Mouse (Mus musculus): ENCODE results near the gene Khsrp. TPM values are rescaled to one million over a fixed set of nuclear protein-coding genes. Genes with fewer than 3 reads are reported as not detected.

The Khsrp gene
- total and polyA plus RNA-seq, 3 experiments: 23.5 to 106 (median 98.7) TPM

- no peak for TF ChIP-seq UBTF (IDR thresholded peaks at IDR 0.05; ENCODE audit: low read depth, low read length)
- TF ChIP-seq ZKSCAN1 (IDR thresholded peaks at IDR 0.05; ENCODE audit: borderline replicate concordance, low read depth, low read length): no peak
- no peak for TF ChIP-seq SMC3 (IDR thresholded peaks at IDR 0.05; ENCODE audit: low read depth, low read length)
- no peak for TF ChIP-seq IRF4 (IDR thresholded peaks at IDR 0.05; ENCODE audit: low read depth, low read length)
- no peak for TF ChIP-seq ETS1 (conservative IDR thresholded peaks at IDR 0.05; ENCODE audit: low read depth, low read length)
- no peak for TF ChIP-seq KAT2A (IDR thresholded peaks at IDR 0.05; ENCODE audit: insufficient replicate concordance, low read length)
- TF ChIP-seq POLR2AphosphoS2 (IDR thresholded peaks at IDR 0.05; ENCODE audit: low read depth, low read length): no peak
- TF ChIP-seq ZC3H11A (IDR thresholded peaks at IDR 0.05; ENCODE audit: low read depth, low read length): no peak
- TF ChIP-seq MXI1 (IDR thresholded peaks at IDR 0.05; ENCODE audit: low read depth, low read length): no peak
- no peak for TF ChIP-seq RAD21 (IDR thresholded peaks at IDR 0.05; ENCODE audit: low read depth, low read length)
- TF ChIP-seq CTCF (conservative IDR thresholded peaks at IDR 0.05 in 1 of 2, IDR thresholded peaks at IDR 0.05 in 1 of 2; ENCODE audit: low read depth in 2 of 2, low read length in 2 of 2): no peak
- TF ChIP-seq HCFC1 (IDR thresholded peaks at IDR 0.05; ENCODE audit: low read depth, low read length): no peak
- no peak for TF ChIP-seq JUN (IDR thresholded peaks at IDR 0.05; ENCODE audit: insufficient read depth, low read depth, low read length)
- no peak overlapping the region for H3K9ac ChIP-seq (ENCODE audit: insufficient read depth, low read depth)
- peaks cover 8 to 34% of the 10 kb centered on the region in 2 experiments for H3K36me3 ChIP-seq (replicated peaks in 1 of 2; ENCODE audit: control insufficient read depth in 1 of 2, insufficient read depth in 1 of 2, low read length in 1 of 2)
- no peak overlapping the region for H3K4me2 ChIP-seq (ENCODE audit: insufficient read depth, low read depth, poor library complexity, severe bottlenecking)
- no peak overlapping the region for H3K4me3 ChIP-seq (replicated peaks in 1 of 3; ENCODE audit: low read depth in 2 of 3, low read length in 2 of 3, poor library complexity in 1 of 3)
- H3K27me3 ChIP-seq (replicated peaks): no peaks in the 10 kb centered on the region
- in situ Hi-C loops (cut with MboI; ENCODE audit: low pct_ligation_motif_present, low pct_unique_long_range_greater_than_20kb, low sequenced_read_pairs) (no loop called here), dilution Hi-C loops (cut with MboI; ENCODE audit: extremely low pct_ligation_motif_present, extremely low pct_unique_long_range_greater_than_20kb, low sequenced_read_pairs) (no loop called here)
- peaks cover 9 to 22% of the 10 kb centered on the region in 2 experiments for H3K4me1 ChIP-seq (ENCODE audit: control insufficient read depth in 1 of 2, insufficient read depth in 2 of 2)
- H3K79me2 ChIP-seq (replicated peaks; ENCODE audit: control insufficient read depth, extremely low read depth, insufficient read depth, poor library complexity, severe bottlenecking): no peaks in the 10 kb centered on the region
- H3K27ac ChIP-seq (ENCODE audit: insufficient read depth, low read depth): no peak overlapping the region
- DNase-seq (ENCODE audit: extremely low read depth): no peak
- H3K9me3 ChIP-seq (replicated peaks; ENCODE audit: low read length): no peaks in the 10 kb centered on the region
Measured at GRCm38 (mm10) chr17:57062548-57062947, 31.2 kb upstream of the Khsrp start.

- Histone ChIP-seq H3K4me3 (replicated peaks in 1 of 3; ENCODE audit: low read depth in 2 of 3, low read length in 2 of 3, poor library complexity in 1 of 3) (no peak overlapping the region), H3K9me3 (replicated peaks; ENCODE audit: low read length) (no peaks in the 10 kb centered on the region), H3K27me3 (replicated peaks) (no peaks in the 10 kb centered on the region), H3K36me3 (replicated peaks in 1 of 2; ENCODE audit: control insufficient read depth in 1 of 2, insufficient read depth in 1 of 2, low read length in 1 of 2) (peaks cover 12 to 33% of the 10 kb centered on the region in 2 experiments), H3K4me1 (ENCODE audit: control insufficient read depth in 1 of 2, insufficient read depth in 2 of 2) (peaks cover 9 to 26% of the 10 kb centered on the region in 2 experiments), H3K27ac (ENCODE audit: insufficient read depth, low read depth) (no peak overlapping the region), H3K4me2 (ENCODE audit: insufficient read depth, low read depth, poor library complexity, severe bottlenecking) (no peak overlapping the region), H3K9ac (ENCODE audit: insufficient read depth, low read depth) (no peak overlapping the region), H3K79me2 (replicated peaks; ENCODE audit: control insufficient read depth, extremely low read depth, insufficient read depth, poor library complexity, severe bottlenecking) (no peaks in the 10 kb centered on the region)
- no peak for TF ChIP-seq CHD1 (IDR thresholded peaks at IDR 0.05; ENCODE audit: low read depth, low read length)
- no peak for TF ChIP-seq MEF2A (IDR thresholded peaks at IDR 0.05; ENCODE audit: borderline replicate concordance, low read depth, low read length)
- DNase-seq (ENCODE audit: extremely low read depth): no peak
- dilution Hi-C loops (cut with MboI; ENCODE audit: extremely low pct_ligation_motif_present, extremely low pct_unique_long_range_greater_than_20kb, low sequenced_read_pairs) (no loop called here), in situ Hi-C loops (cut with MboI; ENCODE audit: low pct_ligation_motif_present, low pct_unique_long_range_greater_than_20kb, low sequenced_read_pairs) (no loop called here)
Measured at GRCm38 (mm10) chr17:57062011-57062521, 30.7 kb upstream of the Khsrp start.
